Mouse (Mus musculus): ENCODE data around the gene Lect2. TPM values are rescaled to one million over a fixed set of nuclear protein-coding genes. Genes with fewer than 3 reads are reported as not detected.
A peak's percentile ranks its signal among the peaks of the same experiment; 100 is the strongest.

Gene Lect2
- polyA plus RNA-seq (2015; fragmentation: Nextera tagmentation; extraction: Ambion mirVana), result not detected in 2 replicates

DNA sequence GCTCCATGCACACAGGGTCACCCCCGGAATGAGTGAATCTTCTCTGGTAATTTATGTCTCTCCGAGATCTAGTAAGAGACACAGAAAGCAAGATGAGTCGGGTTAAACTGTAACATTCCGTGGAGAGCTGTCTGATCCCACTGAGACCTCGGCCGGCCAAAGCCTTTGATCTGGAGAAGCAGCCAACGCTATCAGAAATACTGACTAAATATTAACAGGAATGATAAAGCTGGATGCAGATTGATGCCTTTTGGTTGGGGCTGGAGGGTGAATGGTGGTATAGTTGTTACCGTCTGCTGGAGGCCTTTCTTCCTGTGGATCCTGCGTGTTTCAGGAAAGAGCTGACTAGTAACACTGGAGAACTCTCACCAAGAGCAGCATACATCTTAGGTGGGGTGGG lies at the start of gene Lect2:
Gene Lect2 (minus strand): TSS at position 102 of the 400 bp plus-strand sequence.
- Histone ChIP-seq H3K4me2 (no peak within 1 kb of the TSS), H3K9ac (no peak within 1 kb of the TSS), H3K27me3 (no peaks in the 10 kb centered on the region), H3K4me1 (replicated peaks) (peaks cover 19% of the 10 kb centered on the region), H3K36me3 (no peaks in the 10 kb centered on the region), H3K27ac (no peak within 1 kb of the TSS; the same call in 1 of the 2 replicates), H3K9me3 (replicated peaks) (no peaks in the 10 kb centered on the region), H3K4me3 (no peak within 1 kb of the TSS)
- 69% methylated on average over 9 of the region's 9 CpGs for WGBS
- no peak for ATAC-seq (replicated peaks; ENCODE audit: insufficient number of reproducible peaks, insufficient read depth, low FRiP score, low read depth)

DNA sequence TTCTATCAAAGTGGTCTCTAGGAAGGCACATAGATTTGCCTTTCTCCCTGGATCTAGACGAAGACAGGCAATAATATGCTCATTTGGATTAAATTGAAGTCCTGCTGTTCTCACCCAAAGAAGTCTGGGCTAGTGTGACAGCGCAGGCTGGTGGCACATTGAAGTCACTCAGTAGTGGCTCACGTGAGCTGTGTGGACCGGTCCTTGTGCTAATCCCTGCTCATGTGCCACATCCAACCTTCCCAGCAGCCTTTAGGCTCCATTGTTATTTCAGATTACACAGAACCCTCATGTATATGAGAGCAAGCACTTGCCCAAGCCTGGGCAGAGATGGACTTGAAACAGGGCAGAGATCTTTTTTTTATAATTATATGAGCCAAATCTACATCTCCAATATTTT lies 49.0 kb upstream of the Lect2 start:
- WGBS, result 82% methylated on average over 4 of the region's 4 CpGs
- no peak overlapping the region for H3K4me2 ChIP-seq
- H3K27ac ChIP-seq, result peak overlapping the region; percentile 46; the same call in 1 of the 2 replicates
- H3K36me3 ChIP-seq, result no peaks in the 10 kb centered on the region
- H3K4me3 ChIP-seq, result no peak overlapping the region
- no peak overlapping the region for H3K9ac ChIP-seq
- no peaks in the 10 kb centered on the region for H3K27me3 ChIP-seq
- peaks cover 83% of the 10 kb centered on the region for H3K4me1 ChIP-seq (replicated peaks)
- no peaks in the 10 kb centered on the region for H3K9me3 ChIP-seq (replicated peaks)
- ATAC-seq (replicated peaks; ENCODE audit: insufficient number of reproducible peaks, insufficient read depth, low FRiP score, low read depth), result no peak

DNA sequence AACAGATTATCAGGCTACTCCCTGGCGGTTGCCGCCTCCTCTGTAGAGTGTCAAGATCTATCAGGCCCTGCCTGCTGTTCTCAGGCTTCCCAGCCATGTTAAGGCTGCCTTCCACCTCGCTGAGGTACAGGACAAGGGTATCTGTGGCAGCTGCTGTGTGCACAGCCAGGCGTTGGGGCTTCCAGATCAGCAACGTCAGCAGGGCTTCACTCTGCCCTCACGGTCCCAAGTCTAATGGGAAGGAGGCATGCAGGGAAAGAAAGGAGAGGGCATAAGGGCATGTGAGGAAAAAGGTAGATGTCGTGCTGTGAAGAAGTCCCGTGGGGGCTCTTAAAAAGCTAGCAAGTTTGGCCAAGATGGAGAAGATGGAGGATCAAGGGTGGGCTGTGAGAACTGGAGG lies 46.9 kb upstream of the Lect2 start:
- Histone ChIP-seq H3K27me3 (no peaks in the 10 kb centered on the region), H3K4me3 (no peak overlapping the region), H3K36me3 (no peaks in the 10 kb centered on the region), H3K9ac (no peak overlapping the region), H3K27ac (0 out of 2 replicates have a peak overlapping the region, but pooled peaks have one; percentile 75), H3K4me1 (replicated peaks) (peaks cover 82% of the 10 kb centered on the region), H3K4me2 (no peak overlapping the region), H3K9me3 (replicated peaks) (no peaks in the 10 kb centered on the region)
- WGBS, result 52% methylated on average over 8 of the region's 8 CpGs
- no peak for ATAC-seq (replicated peaks; ENCODE audit: insufficient number of reproducible peaks, insufficient read depth, low FRiP score, low read depth)

DNA sequence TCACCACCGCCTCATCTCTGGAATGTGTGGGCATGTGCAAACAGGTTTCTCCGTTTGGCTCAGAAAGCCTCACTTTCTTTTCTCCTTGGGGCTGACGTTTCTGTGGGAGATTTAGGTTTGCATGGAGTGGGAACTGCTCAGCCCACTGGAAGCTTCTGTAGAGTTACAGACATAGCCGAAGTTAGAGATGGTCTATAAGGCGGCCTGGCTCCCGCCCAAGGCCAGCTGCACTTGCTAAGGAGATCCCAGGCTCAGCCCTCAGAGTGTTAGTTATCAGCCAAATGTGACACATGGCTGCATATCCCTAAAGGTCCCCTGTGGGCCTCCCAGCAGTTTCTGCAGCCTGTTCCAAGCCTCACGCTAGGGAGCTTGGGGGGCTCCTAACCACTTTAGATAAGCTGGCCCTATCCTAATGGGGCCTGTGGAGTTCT lies 45.7 kb upstream of the Lect2 start:
- peak; percentile 76 for ATAC-seq (replicated peaks; ENCODE audit: insufficient number of reproducible peaks, insufficient read depth, low FRiP score, low read depth)
- no peaks in the 10 kb centered on the region for H3K27me3 ChIP-seq
- no peaks in the 10 kb centered on the region for H3K9me3 ChIP-seq (replicated peaks)
- no peak overlapping the region for H3K4me3 ChIP-seq
- no peak overlapping the region for H3K9ac ChIP-seq
- peaks cover 84% of the 10 kb centered on the region for H3K4me1 ChIP-seq (replicated peaks)
- peak overlapping the region; percentile 75 for H3K27ac ChIP-seq
- H3K36me3 ChIP-seq, result no peaks in the 10 kb centered on the region
- peak overlapping the region; percentile 22; the same call in 1 of the 2 replicates for H3K4me2 ChIP-seq
- 23% methylated on average over 7 of the region's 7 CpGs for WGBS

DNA sequence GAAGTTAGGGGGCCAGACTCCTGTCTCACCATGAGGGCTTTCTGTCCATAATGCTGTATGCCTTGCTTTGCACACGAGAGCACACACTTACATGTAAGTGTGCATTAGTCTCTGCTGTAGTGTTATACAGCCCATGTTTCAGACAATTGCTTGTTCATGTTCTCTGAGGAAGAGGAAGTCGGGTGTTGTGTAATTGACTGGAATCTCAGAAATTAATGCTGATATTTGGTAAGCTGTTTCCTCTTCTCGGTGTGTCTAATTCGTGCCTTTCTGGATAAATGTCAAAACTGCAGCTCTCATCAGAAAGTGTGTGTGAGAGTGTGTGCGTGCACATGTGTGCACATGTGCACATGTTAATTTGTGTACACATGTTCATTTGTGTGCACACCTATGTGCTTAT lies 44.9 kb upstream of the Lect2 start:
- Histone ChIP-seq H3K27me3 (no peaks in the 10 kb centered on the region), H3K27ac (no peak overlapping the region), H3K4me3 (no peak overlapping the region), H3K36me3 (no peaks in the 10 kb centered on the region), H3K9ac (no peak overlapping the region), H3K4me2 (no peak overlapping the region), H3K9me3 (replicated peaks) (no peaks in the 10 kb centered on the region), H3K4me1 (replicated peaks) (peaks cover 88% of the 10 kb centered on the region)
- 79% methylated on average over 5 of the region's 5 CpGs for WGBS
- ATAC-seq (replicated peaks; ENCODE audit: insufficient number of reproducible peaks, insufficient read depth, low FRiP score, low read depth), result no peak

DNA sequence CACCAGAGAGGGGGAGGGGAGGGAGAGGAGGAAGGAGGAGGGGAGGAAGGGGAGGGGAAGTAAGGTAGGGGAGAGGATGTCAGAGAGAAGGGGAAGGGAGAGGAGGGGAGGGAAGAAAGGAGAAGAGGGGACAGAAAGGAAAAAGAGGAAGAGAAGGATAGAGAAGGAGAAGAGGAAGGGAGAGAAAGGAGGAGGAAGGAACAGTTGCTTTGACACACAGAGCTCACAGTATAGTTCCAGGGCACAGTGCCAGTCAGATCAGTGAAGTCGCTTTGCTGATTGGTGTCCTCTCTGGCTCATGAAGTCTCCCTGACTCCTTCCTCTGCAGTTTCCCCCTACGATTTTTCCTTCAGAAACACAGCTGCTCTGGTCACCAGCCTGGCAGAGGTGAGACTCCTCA lies 43.6 kb upstream of the Lect2 start:
- H3K4me1 ChIP-seq (replicated peaks), result peaks cover 77% of the 10 kb centered on the region
- no peaks in the 10 kb centered on the region for H3K27me3 ChIP-seq
- H3K4me2 ChIP-seq, result no peak overlapping the region
- no peaks in the 10 kb centered on the region for H3K36me3 ChIP-seq
- 47% methylated on average over 2 of the region's 2 CpGs for WGBS
- H3K9me3 ChIP-seq (replicated peaks), result no peaks in the 10 kb centered on the region
- no peak overlapping the region for H3K9ac ChIP-seq
- no peak overlapping the region for H3K27ac ChIP-seq
- ATAC-seq (replicated peaks; ENCODE audit: insufficient number of reproducible peaks, insufficient read depth, low FRiP score, low read depth), result no peak
- no peak overlapping the region for H3K4me3 ChIP-seq

DNA sequence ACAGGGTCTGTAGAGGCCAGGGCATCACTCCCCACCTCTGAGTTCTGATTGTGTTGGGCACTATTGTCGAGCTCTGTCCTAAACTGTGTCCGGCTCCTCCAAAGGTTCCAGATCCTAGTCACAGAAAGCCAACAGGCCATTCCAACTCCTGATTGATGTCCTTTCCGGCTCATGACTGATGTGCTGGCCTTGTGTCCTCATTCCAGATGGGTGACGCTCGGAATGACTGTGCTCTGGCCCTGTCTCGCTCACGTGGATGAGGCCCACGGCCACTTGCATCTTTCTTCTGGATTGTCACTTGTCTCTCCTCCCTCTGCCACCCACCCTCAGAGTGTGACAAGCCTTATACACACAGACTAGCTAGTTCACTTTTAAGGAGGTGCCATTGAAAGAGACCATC lies 42.9 kb upstream of the Lect2 start:
- Histone ChIP-seq H3K9ac (no peak overlapping the region), H3K27ac (no peak overlapping the region), H3K4me2 (no peak overlapping the region), H3K4me1 (replicated peaks) (peaks cover 70% of the 10 kb centered on the region), H3K27me3 (no peaks in the 10 kb centered on the region), H3K9me3 (replicated peaks) (no peaks in the 10 kb centered on the region), H3K36me3 (no peaks in the 10 kb centered on the region), H3K4me3 (no peak overlapping the region)
- no peak for ATAC-seq (replicated peaks; ENCODE audit: insufficient number of reproducible peaks, insufficient read depth, low FRiP score, low read depth)
- WGBS, result 86% methylated on average over 8 of the region's 8 CpGs

- peak overlapping the region; percentile 40; the same call in 1 of the 2 replicates for H3K27ac ChIP-seq
- H3K27me3 ChIP-seq, result no peaks in the 10 kb centered on the region
- ATAC-seq (replicated peaks; ENCODE audit: insufficient number of reproducible peaks, insufficient read depth, low FRiP score, low read depth), result no peak
- H3K9ac ChIP-seq, result no peak overlapping the region
- H3K36me3 ChIP-seq, result no peaks in the 10 kb centered on the region
- no peak overlapping the region for H3K4me3 ChIP-seq
- no peaks in the 10 kb centered on the region for H3K9me3 ChIP-seq (replicated peaks)
- H3K4me1 ChIP-seq (replicated peaks), result peaks cover 60% of the 10 kb centered on the region
- 54% methylated on average over 5 of the region's 5 CpGs for WGBS
- no peak overlapping the region for H3K4me2 ChIP-seq
These were observed 41.9 kb upstream of the Lect2 start for GRCm38 (mm10) chr13:56590202-56590601.

- Histone ChIP-seq H3K36me3 (no peaks in the 10 kb centered on the region), H3K27ac (no peak overlapping the region; the same call in 1 of the 2 replicates), H3K4me3 (no peak overlapping the region), H3K4me2 (no peak overlapping the region), H3K9me3 (replicated peaks) (no peaks in the 10 kb centered on the region), H3K4me1 (replicated peaks) (peaks cover 44% of the 10 kb centered on the region), H3K27me3 (no peaks in the 10 kb centered on the region), H3K9ac (no peak overlapping the region)
- WGBS, result 66% methylated on average over 14 of the region's 14 CpGs
- ATAC-seq (replicated peaks; ENCODE audit: insufficient number of reproducible peaks, insufficient read depth, low FRiP score, low read depth), result no peak
These were observed 40.3 kb upstream of the Lect2 start for GRCm38 (mm10) chr13:56588454-56589117.

DNA sequence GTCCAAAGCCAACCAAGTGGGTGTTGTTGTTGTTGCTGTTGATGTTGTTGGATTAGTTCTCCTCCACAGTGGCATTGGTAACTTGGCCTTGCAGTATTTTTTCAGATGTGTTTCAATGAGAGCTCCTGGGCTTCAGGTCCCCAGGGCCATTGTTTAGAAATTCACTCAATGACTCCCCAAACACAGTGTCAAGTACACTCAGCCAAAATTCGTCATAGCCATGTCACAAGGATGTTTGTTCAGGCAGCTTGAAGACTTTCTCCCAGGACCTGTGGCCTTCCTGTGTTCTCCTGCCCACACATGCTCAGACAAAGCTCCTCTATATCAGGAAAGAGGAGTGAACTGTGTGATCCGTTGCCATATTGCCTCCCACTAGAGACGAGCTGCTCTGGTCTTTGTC lies 37.7 kb upstream of the Lect2 start:
- Histone ChIP-seq H3K9me3 (replicated peaks) (no peaks in the 10 kb centered on the region), H3K9ac (no peak overlapping the region), H3K27ac (no peak overlapping the region), H3K36me3 (no peaks in the 10 kb centered on the region), H3K4me2 (no peak overlapping the region), H3K4me3 (no peak overlapping the region), H3K4me1 (replicated peaks) (peaks cover 46% of the 10 kb centered on the region), H3K27me3 (no peaks in the 10 kb centered on the region)
- no peak for ATAC-seq (replicated peaks; ENCODE audit: insufficient number of reproducible peaks, insufficient read depth, low FRiP score, low read depth)
- 41% methylated on average over 3 of the region's 3 CpGs for WGBS

DNA sequence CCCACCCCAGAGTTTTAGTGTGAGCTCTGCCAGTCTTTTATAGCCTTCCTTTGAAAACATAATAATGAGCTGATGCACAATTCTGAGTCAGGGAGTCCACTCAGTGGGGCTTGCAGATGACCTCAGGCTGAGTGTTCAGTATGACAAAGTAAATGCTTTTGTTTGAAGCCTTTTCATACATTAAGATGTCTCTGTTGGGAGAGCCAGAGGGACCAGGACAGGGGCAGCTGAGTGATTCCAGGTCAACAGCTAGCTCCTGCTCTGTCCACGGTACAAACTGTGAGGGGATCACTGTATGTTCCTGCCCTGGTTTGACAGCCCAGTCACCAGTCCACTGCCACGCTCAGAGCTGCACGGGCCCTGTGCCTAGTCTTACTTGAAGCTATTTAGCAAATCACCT lies 34.4 kb upstream of the Lect2 start:
- Histone ChIP-seq H3K4me1 (replicated peaks) (peaks cover 22% of the 10 kb centered on the region), H3K4me2 (no peak overlapping the region), H3K27me3 (no peaks in the 10 kb centered on the region), H3K27ac (0 out of 2 replicates have a peak overlapping the region, but pooled peaks have one; percentile 12), H3K9ac (no peak overlapping the region), H3K4me3 (no peak overlapping the region), H3K36me3 (no peaks in the 10 kb centered on the region), H3K9me3 (replicated peaks) (no peaks in the 10 kb centered on the region)
- no peak for ATAC-seq (replicated peaks; ENCODE audit: insufficient number of reproducible peaks, insufficient read depth, low FRiP score, low read depth)
- WGBS, result 52% methylated on average over 3 of the region's 3 CpGs

- peak; percentile 94 for ATAC-seq (replicated peaks; ENCODE audit: insufficient number of reproducible peaks, insufficient read depth, low FRiP score, low read depth)
- Histone ChIP-seq H3K36me3 (no peaks in the 10 kb centered on the region), H3K9me3 (replicated peaks) (no peaks in the 10 kb centered on the region), H3K4me3 (no peak overlapping the region), H3K4me1 (replicated peaks) (peaks cover 22% of the 10 kb centered on the region), H3K27ac (peak overlapping the region; percentile 75), H3K4me2 (peak overlapping the region; percentile 35), H3K9ac (no peak overlapping the region), H3K27me3 (no peaks in the 10 kb centered on the region)
- WGBS, result 4% methylated on average over 6 of the region's 6 CpGs
These were observed 33.7 kb upstream of the Lect2 start for GRCm38 (mm10) chr13:56581961-56582434.
